In the genomic region with DNA sequence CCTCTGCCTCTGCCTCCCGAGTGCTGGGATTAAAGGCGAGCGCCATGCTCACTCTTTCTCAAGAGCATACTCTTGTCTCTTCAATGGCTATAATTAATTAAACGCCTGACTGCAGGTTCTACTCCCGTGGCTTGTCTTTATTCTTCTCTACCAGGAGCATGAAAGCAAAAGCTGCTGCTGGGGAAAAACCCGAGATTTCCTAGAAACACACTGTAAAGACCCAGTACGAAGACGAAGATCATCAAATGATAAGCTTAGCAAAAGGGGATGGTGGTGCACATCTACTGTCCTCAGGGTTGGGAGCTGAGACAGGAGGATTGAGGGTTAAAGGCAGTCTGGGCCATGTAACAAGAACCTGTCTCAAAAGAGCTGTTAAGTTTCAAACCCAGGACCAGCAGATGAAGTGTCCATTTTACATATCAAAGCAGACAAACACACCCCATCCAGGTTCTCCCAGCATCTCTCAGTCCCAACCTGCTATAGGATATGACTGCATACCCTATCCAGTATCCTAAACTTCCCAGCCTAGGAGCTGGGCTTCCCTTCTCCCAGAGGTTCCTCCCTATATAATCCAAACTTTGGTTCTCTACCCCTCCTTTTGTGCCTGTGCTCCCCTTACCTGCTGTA, we compare ENCODE assay signal across 13 mouse cellular contexts.
"Had no signal": no experiment of that assay in that cellular context is flagged by ENCODE, and none has a peak within 500 bp of the region (broad histone marks: within the 10 kb centered on the region; RNA-seq: fewer than 3 reads in every experiment).

No protein-coding gene starts in this region.

- H3K4me3 ChIP-seq: liver, embryonic 15.5 days; midbrain, embryonic 10.5 days; midbrain, embryonic 15.5 days; neural tube, embryonic 12.5 days had no signal

- ATAC-seq: lung, postnatal 0 days; midbrain, embryonic 15.5 days had no signal

- DNase-seq: layer of hippocampus, postnatal 36 days; left cerebral cortex, postnatal 4 days; lung, adult 2 months; lung, postnatal 4 days; retina, postnatal 1 day; right cerebral cortex, postnatal 4 days; thymus, adult 18-20 months; thymus, postnatal 14 days had no signal

- H3K27me3 ChIP-seq: liver, embryonic 15.5 days; midbrain, embryonic 15.5 days; neural tube, embryonic 12.5 days had no signal

- H3K4me1 ChIP-seq: liver, embryonic 15.5 days; midbrain, embryonic 10.5 days; midbrain, embryonic 15.5 days; neural tube, embryonic 12.5 days had no signal

- H3K36me3 ChIP-seq: liver, embryonic 15.5 days; midbrain, embryonic 10.5 days; midbrain, embryonic 15.5 days; neural tube, embryonic 12.5 days had no signal

- H3K27ac ChIP-seq: liver, embryonic 15.5 days; midbrain, embryonic 10.5 days; midbrain, embryonic 15.5 days; neural tube, embryonic 12.5 days had no signal
